Mouse (Mus musculus) neural tube, embryonic 15.5 days (tissue): ENCODE data around the gene Cnr2. TPM values are rescaled to one million over a fixed set of nuclear protein-coding genes. Genes with fewer than 3 reads are reported as not detected.
"Not testable (repeated sequence)": the region's sequence is repeated elsewhere in the genome, so short reads cannot be mapped to it uniquely, and the experiment has no call there.

ENCODE experiments used
- ATAC-seq: fragments of 200-750 bp; cut with Nextera tagmentation; 2 replicates; pipeline ENCODE4 v1.8.0; 2017; ENCODE audit warnings: mild to moderate bottlenecking, moderate TSS enrichment, moderate library complexity; ENCODE audit not compliant: low FRiP score
- H3K27ac ChIP-seq: fragments of 300-500 bp; sonication (generic); replicated peaks from 2 replicates; pipeline ENCODE4 v1.5.1; 2015; ENCODE audit warnings: mild to moderate bottlenecking, inconsistent platforms
- H3K27me3 ChIP-seq: fragments of 300-500 bp; sonication (generic); replicated peaks from 2 replicates; pipeline ENCODE4 v1.6.1; 2015; ENCODE audit warnings: inconsistent platforms
- H3K36me3 ChIP-seq: fragments of 300-500 bp; sonication (generic); 2 replicates; pipeline ENCODE4 v1.6.1; 2015; ENCODE audit warnings: inconsistent platforms
- H3K4me1 ChIP-seq: fragments of 300-500 bp; sonication (generic); 2 replicates; pipeline ENCODE4 v1.6.1; 2015; ENCODE audit warnings: inconsistent platforms
- H3K4me2 ChIP-seq: fragments of 300-500 bp; sonication (generic); 2 replicates; pipeline ENCODE4 v1.6.1; 2015; ENCODE audit warnings: inconsistent platforms, mild to moderate bottlenecking, moderate library complexity
- H3K4me3 ChIP-seq: fragments of 300-500 bp; sonication (generic); replicated peaks from 2 replicates; pipeline ENCODE4 v1.5.1; 2015; ENCODE audit warnings: mild to moderate bottlenecking, inconsistent platforms
- H3K9ac ChIP-seq: fragments of 300-500 bp; sonication (generic); replicated peaks from 2 replicates; pipeline ENCODE4 v1.6.1; 2015; ENCODE audit warnings: mild to moderate bottlenecking, inconsistent platforms
- H3K9me3 ChIP-seq: fragments of 300-500 bp; sonication (generic); replicated peaks from 2 replicates; pipeline ENCODE4 v1.6.1; 2016; ENCODE audit warnings: inconsistent platforms
- WGBS: fragments of 180-500 bp; shearing (Covaris S2); methylation state at CpG from one replicate; pipeline ENCODE4 v1.1.7; 2015; ENCODE audit warnings: mixed read lengths; 5-methylcytosine and 5-hydroxymethylcytosine counted together
- polyA plus RNA-seq: library from polyadenylated mRNA; unstranded; fragments of >200 nt; fragmentation: Nextera tagmentation; extraction: Ambion mirVana; gene quantifications from 2 replicates; pipeline ENCODE4 v1.2.1, GENCODE M21; 2015

Gene Cnr2
- polyA plus RNA-seq, 1 experiment from 2014 or later, result 0.10 TPM

DNA sequence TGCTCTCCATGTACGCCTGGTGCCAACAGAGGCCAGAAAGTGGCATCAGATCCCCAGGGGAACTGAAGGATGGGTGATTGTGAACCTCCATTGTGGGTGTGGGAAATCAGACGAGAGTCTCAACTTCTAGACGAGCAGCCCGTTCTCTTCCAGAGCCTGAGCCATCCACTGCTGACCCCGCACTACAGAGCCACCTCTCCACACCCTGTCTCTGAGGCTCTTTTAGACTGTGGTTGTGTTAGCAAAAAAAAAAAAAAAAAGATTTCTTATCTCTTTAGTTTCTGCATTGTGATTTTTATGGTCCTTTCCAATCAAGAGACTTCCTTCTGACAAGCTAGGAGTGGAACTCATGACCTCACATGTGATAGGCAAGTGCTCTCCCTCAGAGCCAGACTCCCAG lies 34.2 kb downstream of the Cnr2 start:
- peaks cover 41% of the 10 kb centered on the region for H3K36me3 ChIP-seq
- no peak overlapping the region for H3K9ac ChIP-seq
- H3K27ac ChIP-seq, result no peak overlapping the region
- 86% methylated on average over 5 of the region's 5 CpGs for WGBS
- no peaks in the 10 kb centered on the region for H3K9me3 ChIP-seq
- H3K4me2 ChIP-seq, result no peak overlapping the region
- H3K4me1 ChIP-seq, result no peaks in the 10 kb centered on the region
- ATAC-seq, result no peak
- no peaks in the 10 kb centered on the region for H3K27me3 ChIP-seq
- H3K4me3 ChIP-seq, result no peak overlapping the region

DNA sequence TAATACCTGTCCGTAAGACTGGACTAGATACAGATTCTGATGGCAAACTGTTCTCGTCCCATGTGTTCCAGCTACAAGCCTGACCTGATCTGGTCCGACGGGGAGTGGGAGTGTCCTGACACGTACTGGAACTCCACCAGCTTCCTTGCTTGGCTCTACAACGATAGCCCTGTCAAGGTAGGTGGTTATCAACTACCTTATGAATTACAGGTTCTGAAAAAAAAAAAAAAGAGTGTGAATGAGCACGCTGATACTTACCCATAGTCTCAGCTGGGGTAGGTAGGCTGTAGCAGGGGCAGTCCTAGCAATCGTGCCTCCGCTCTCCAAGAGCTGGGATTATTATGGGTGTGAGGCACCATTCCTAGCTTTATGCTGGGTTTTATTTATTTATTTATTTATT lies 34.6 kb downstream of the Cnr2 start:
- H3K4me2 ChIP-seq, result no peak overlapping the region
- H3K9ac ChIP-seq, result no peak overlapping the region
- 93% methylated on average over 9 of the region's 9 CpGs for WGBS
- H3K4me1 ChIP-seq, result no peaks in the 10 kb centered on the region
- no peak for ATAC-seq
- H3K4me3 ChIP-seq, result no peak overlapping the region
- no peaks in the 10 kb centered on the region for H3K27me3 ChIP-seq
- no peaks in the 10 kb centered on the region for H3K9me3 ChIP-seq
- H3K27ac ChIP-seq, result no peak overlapping the region
- H3K36me3 ChIP-seq, result peaks cover 41% of the 10 kb centered on the region

DNA sequence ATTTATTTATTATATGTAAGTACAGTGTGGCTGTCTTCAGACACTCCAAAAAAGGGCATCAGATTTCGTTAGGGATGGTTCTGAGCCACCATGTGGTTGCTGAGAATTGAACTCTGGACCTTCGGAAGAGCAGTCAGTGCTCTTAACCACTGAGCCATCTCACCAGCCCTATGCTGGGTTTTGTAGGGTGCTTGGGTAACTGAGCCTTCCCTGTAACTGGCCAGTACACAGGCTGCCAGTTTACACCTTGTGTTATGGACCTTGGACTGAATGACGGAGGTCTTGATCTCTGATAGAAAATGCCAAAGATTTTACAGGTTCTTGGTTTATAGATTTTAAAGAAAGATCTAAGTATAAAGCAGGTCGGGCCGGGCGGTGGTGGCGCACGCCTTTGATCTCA lies 35.0 kb downstream of the Cnr2 start:
- Histone ChIP-seq H3K27ac (no peak overlapping the region), H3K27me3 (no peaks in the 10 kb centered on the region), H3K36me3 (peaks cover 40% of the 10 kb centered on the region), H3K4me2 (no peak overlapping the region), H3K9ac (no peak overlapping the region), H3K9me3 (no peaks in the 10 kb centered on the region), H3K4me1 (no peaks in the 10 kb centered on the region), H3K4me3 (no peak overlapping the region)
- ATAC-seq, result no peak
- 97% methylated on average over 8 of the region's 8 CpGs for WGBS

DNA sequence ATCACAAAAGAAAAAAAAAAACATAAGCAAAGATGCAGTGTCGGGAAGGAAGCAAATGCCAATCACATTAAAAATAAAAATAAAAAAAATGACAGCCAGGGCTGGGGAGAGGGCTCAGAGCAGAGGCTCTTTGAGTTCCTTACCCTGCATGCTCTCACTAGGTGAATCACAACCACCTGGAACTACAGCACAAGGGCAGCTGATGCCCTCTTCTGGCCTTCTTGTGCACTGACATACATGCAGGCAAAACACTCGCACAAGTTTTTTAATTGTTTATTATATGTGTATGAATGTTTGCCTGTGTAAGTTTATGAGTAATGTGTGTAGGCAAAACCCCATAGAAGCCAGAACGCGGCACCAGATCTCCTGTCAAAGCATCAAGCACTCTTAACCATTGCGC lies 36.6 kb downstream of the Cnr2 start:
- Histone ChIP-seq H3K27ac (no peak overlapping the region), H3K27me3 (no peaks in the 10 kb centered on the region), H3K4me2 (no peak overlapping the region), H3K4me1 (no peaks in the 10 kb centered on the region), H3K36me3 (peaks cover 36% of the 10 kb centered on the region), H3K4me3 (no peak overlapping the region), H3K9me3 (no peaks in the 10 kb centered on the region), H3K9ac (no peak overlapping the region)
- WGBS, result 70% methylated on average over 5 of the region's 5 CpGs
- no peak for ATAC-seq

DNA sequence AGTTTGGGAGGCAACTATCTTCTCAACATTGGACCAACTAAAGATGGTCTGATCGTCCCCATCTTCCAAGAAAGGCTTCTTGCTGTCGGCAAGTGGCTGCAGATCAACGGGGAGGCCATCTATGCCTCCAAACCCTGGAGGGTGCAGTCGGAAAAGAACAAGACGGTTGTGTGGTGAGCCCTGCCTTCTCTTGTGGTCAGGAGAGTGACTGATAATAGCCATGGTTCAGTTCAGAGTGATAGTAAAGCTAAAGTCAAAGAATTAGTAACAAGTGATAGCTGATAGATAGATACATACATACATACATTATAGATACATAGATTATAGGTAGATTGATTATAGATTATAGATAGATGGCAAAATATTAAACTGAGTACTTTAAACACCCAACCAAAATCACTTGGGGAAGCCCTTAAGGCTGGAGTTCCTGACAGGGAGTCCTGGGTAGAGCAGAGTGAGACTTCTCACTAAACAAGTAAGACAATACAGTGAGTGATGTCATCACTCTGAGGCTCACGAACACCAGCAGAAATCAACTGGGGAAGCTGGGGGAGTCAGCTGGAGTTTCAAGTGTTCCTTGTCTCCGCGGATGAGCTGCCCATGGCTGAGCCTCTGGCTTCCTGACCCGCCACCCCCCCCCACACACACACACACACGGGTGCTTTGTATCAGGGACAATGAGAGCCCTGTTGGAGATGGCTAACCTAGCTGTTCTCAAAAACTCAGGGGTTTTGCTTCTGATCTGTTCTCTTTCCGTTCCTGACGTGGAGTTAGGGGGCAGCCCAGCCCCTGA lies 39.7 kb downstream of the Cnr2 start:
- Histone ChIP-seq H3K4me3 (no peak overlapping the region), H3K4me2 (no peak overlapping the region), H3K9me3 (no peaks in the 10 kb centered on the region), H3K27ac (no peak overlapping the region), H3K4me1 (no peaks in the 10 kb centered on the region), H3K36me3 (peaks cover 54% of the 10 kb centered on the region), H3K9ac (no peak overlapping the region), H3K27me3 (no peaks in the 10 kb centered on the region)
- 55% methylated on average over 12 of the region's 12 CpGs for WGBS
- ATAC-seq, result no peak

DNA sequence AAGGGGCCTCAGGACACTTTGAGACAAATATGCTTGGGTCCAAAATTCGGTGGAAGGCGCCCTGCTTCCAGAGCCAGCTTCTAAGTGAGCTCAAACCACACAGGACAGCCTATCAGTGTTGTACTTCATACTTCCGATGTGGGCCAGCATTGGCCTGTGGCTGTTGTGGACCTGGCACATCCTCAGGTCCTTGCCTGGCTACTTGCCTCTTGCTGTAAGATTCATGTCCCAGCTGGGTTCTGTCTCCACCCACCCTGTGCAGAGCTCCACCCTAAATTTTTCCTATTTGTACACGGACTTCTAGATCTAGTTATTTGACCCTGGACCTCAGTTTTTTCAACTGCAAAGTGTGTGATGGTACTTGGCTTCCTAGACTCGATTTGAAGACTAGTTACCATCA lies 40.3 kb downstream of the Cnr2 start:
- no peak for ATAC-seq
- no peak overlapping the region for H3K27ac ChIP-seq
- H3K9me3 ChIP-seq, result no peaks in the 10 kb centered on the region
- peaks cover 54% of the 10 kb centered on the region for H3K36me3 ChIP-seq
- 71% methylated on average over 5 of the region's 5 CpGs for WGBS
- H3K4me1 ChIP-seq, result no peaks in the 10 kb centered on the region
- no peak overlapping the region for H3K4me2 ChIP-seq
- no peak overlapping the region for H3K4me3 ChIP-seq
- no peaks in the 10 kb centered on the region for H3K27me3 ChIP-seq
- H3K9ac ChIP-seq, result no peak overlapping the region

DNA sequence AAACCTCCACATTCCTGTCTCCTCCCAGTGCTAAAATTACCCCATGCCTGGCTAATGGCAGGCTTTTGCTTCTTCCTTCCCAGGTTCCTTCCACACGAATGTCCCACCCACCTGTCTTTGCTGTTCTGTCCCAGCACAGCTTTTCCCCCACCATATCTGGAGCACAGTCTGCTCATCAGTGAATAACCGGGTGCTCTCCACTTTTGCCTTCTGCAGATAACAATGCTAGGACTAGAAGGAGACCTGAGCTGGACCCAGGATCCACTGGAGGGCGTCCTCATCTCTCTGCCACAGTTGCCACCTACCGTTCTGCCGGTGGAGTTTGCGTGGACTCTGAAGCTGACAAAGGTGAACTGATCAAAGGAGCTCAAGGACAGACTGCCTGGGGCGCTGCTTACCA lies 43.7 kb downstream of the Cnr2 start:
- WGBS, result 80% methylated on average over 7 of the region's 7 CpGs
- H3K36me3 ChIP-seq, result peaks cover 42% of the 10 kb centered on the region

DNA sequence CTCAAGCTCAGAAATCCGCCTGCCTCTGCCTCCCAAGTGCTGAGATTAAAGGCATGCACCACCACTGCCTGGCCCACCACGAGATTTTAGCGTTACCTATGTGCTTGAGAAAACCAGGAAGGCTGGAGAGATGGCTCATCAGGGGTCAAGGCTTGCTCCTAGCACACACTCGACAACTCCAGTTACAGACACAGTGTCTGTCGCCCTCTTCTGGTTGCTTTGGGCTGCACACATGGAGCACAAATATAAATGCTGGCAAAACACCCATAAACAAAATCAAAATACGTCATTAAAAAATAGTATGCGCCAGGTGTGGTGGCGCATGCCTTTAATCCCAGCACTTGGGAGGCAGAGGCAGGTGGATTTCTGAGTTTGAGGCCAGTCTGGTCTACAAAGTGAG lies 45.8 kb downstream of the Cnr2 start:
- not testable (repeated sequence) for H3K4me1 ChIP-seq, H3K4me2 ChIP-seq, H3K9me3 ChIP-seq, H3K4me3 ChIP-seq, ATAC-seq, H3K27me3 ChIP-seq, H3K9ac ChIP-seq, H3K27ac ChIP-seq
- WGBS, result 88% methylated on average over 8 of the region's 8 CpGs
- peaks cover 29% of the 10 kb centered on the region for H3K36me3 ChIP-seq

More for the DNA sequence above, 43.7 kb downstream of the Cnr2 start:
- Histone ChIP-seq H3K27me3 (no peaks in the 10 kb centered on the region), H3K4me1 (no peaks in the 10 kb centered on the region), H3K9me3 (no peaks in the 10 kb centered on the region), H3K27ac (no peak overlapping the region), H3K4me3 (no peak overlapping the region), H3K4me2 (no peak overlapping the region), H3K9ac (no peak overlapping the region)
- ATAC-seq, result no peak

DNA sequence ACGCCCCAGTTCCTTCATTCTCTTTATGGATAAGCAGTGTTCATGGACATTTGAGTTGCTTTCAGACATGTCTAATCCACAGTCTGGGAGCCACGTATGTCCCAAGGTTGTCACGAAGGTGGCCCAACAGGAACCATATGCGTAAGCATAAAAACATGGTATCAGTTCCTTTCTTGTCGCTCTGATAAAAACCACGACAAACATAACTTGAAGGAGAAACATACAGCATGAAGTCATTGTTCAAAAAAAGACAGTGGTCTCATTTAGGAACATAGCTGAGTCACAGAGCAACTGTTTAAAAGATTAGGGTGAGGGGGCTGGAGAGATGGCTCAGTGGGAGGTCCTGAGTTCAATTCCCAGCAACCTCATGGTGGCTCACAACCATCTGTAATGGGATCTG lies 47.0 kb downstream of the Cnr2 start:
- no peak overlapping the region for H3K9ac ChIP-seq
- H3K9me3 ChIP-seq, result no peaks in the 10 kb centered on the region
- no peak for ATAC-seq

DNA sequence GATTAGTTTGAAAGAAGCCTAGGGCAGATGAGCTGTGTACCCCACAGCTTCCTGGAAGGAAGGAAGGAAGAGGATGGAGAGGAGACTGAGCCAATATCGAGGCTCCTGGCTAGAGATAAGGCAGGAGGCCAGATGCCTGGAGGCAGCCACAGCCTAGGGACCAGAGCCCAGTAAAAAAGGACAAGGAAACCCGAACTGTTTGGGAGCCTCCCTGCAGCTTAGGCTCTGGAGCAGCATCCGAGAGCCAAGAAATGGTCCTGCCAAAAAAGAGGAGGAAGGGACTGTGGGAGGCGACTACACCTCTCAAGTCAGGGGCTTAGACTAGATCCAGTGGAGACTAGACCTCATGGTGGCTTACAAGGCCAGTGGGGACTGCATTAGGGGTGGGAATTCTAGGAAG lies 48.2 kb downstream of the Cnr2 start:
- no peak for ATAC-seq
- H3K27me3 ChIP-seq, result no peaks in the 10 kb centered on the region
- H3K4me2 ChIP-seq, result no peak overlapping the region
- no peak overlapping the region for H3K9ac ChIP-seq
- no peak overlapping the region for H3K4me3 ChIP-seq
- H3K9me3 ChIP-seq, result no peaks in the 10 kb centered on the region
- peaks cover 22% of the 10 kb centered on the region for H3K36me3 ChIP-seq
- H3K27ac ChIP-seq, result no peak overlapping the region
- peaks cover 23% of the 10 kb centered on the region for H3K4me1 ChIP-seq
- WGBS, result 64% methylated on average over 4 of the region's 4 CpGs

More for the DNA sequence above, 47.0 kb downstream of the Cnr2 start:
- Histone ChIP-seq H3K4me1 (peaks cover 11% of the 10 kb centered on the region), H3K36me3 (peaks cover 26% of the 10 kb centered on the region), H3K27me3 (no peaks in the 10 kb centered on the region), H3K4me2 (no peak overlapping the region), H3K27ac (no peak overlapping the region), H3K4me3 (no peak overlapping the region)
- 94% methylated on average over 6 of the region's 6 CpGs for WGBS

DNA sequence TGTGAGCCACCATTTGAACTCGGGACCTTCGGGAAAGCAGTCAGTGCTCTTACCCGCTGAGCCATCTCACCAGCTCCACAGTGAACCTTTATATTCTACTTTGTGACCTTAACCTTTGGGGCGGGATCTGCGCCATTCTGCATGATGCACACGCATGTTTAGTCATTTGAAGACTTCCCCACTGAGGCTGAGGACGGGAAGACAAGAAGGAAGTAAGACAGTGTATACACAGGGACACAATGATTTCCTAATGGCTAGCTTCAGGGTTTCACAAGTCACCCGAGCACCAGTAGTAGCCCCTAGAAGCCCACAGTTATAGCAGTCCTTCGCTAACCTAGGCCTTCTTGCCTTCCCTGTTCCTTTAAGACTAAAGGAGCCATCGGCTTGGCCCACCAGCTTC lies 50.5 kb downstream of the Cnr2 start:
- Histone ChIP-seq H3K36me3 (peaks cover 8% of the 10 kb centered on the region; the same call in 1 of the 2 replicates), H3K4me2 (peak overlapping the region; percentile 80), H3K9me3 (no peaks in the 10 kb centered on the region), H3K27me3 (no peaks in the 10 kb centered on the region), H3K4me1 (peaks cover 31% of the 10 kb centered on the region), H3K9ac (peak overlapping the region; percentile 84), H3K27ac (peak overlapping the region; percentile 80), H3K4me3 (peak overlapping the region; percentile 65)
- 0 out of 2 replicates have a peak, but pooled peaks have one; percentile 10 for ATAC-seq
- WGBS, result 72% methylated on average over 10 of the region's 10 CpGs

DNA sequence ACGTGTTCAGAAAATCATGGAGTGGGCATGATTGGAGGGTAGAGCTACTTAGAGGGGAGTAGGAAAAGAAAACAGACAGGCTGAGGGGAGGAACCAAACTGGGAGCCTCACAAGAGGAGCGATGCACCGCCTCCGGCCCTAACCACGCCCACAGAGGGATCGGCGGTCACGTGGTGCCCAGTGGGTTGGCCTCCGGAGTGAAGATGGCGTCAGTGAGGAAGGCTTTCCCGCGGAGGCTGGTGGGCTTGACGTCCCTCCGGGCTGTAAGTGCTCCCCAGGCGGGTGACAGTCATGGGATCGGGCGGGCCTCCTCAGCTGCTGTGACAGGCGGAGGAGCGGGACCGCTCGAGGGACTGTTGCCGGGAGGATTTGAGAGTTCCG lies 51.1 kb downstream of the Cnr2 start, which contains the start of gene Hmgcl:
Gene Hmgcl (plus strand): TSS at position 171 of the 381 bp plus-strand sequence.
- peak within 1 kb of the TSS; percentile 80 for H3K4me2 ChIP-seq
- peak within 1 kb of the TSS; percentile 84 for H3K9ac ChIP-seq
- peaks cover 9% of the 10 kb centered on the region for H3K36me3 ChIP-seq
- under 1% methylated on average over 23 of the region's 23 CpGs for WGBS
- H3K9me3 ChIP-seq, result no peaks in the 10 kb centered on the region
- ATAC-seq, result peak; percentile 94
- no peaks in the 10 kb centered on the region for H3K27me3 ChIP-seq
- peak within 1 kb of the TSS; percentile 80 for H3K27ac ChIP-seq
- peaks cover 31% of the 10 kb centered on the region for H3K4me1 ChIP-seq
- H3K4me3 ChIP-seq, result peak within 1 kb of the TSS; percentile 65
